Mouse (Mus musculus) E14TG2a.4 (cell line): ENCODE data around the gene Celf1.

Source experiments
- CTCF ChIP-seq: conservative IDR thresholded peaks from 2 replicates; pipeline ENCODE4 v1.5.1; 2014; ENCODE audit warnings: low read length
- NANOG ChIP-seq: IDR thresholded peaks from 2 replicates; pipeline ENCODE4 v1.6.1; 2014; ENCODE audit warnings: borderline replicate concordance, low read length, mixed read lengths
- POU5F1 ChIP-seq: IDR thresholded peaks from 2 replicates; pipeline ENCODE4 v1.6.1; 2014; ENCODE audit warnings: low read length, borderline replicate concordance

- TF ChIP-seq CTCF (no peak), POU5F1 (no peak), NANOG (no peak)
These were observed 128.1 kb downstream of the Celf1 start for GRCm38 (mm10) chr2:91068162-91068871.
